Mouse (Mus musculus): Measurements from ENCODE around the gene Olfr123. TPM values are rescaled to one million over a fixed set of nuclear protein-coding genes. Genes with fewer than 3 reads are reported as not detected.

The Olfr123 gene
- not detected in 2 replicates for polyA plus RNA-seq (2015; fragmentation: Nextera tagmentation; extraction: Ambion mirVana)

DNA sequence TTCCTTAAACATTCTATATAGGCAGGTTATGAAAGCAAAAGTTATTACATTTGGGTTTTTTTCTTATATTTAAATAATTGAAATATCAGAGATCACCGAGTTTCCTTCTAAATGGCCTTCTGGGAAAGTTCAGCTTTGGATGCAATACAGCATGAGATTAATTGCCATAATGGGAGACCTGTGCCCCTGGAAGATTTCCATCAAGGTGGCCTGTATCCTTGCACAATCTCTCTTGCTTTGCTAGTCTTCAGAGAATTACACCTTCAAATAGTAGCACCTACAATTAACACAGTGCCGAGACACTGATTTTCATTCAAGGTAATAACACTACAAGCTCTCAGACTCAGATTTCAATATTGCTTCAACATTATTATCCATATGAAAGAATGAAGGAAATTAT is at the start of gene Olfr123:
Gene Olfr123, plus strand, starts transcription at position 301 of the 400 bp plus-strand sequence.
- Histone ChIP-seq H3K27me3 (no peaks in the 10 kb centered on the region), H3K36me3 (no peaks in the 10 kb centered on the region), H3K4me1 (no peaks in the 10 kb centered on the region), H3K9me3 (replicated peaks) (no peaks in the 10 kb centered on the region), H3K4me3 (replicated peaks) (no peak within 1 kb of the TSS), H3K4me2 (replicated peaks) (no peak within 1 kb of the TSS), H3K9ac (no peak within 1 kb of the TSS), H3K27ac (replicated peaks) (no peak within 1 kb of the TSS)
- no peak for ATAC-seq (ENCODE audit: insufficient number of reproducible peaks, low FRiP score, low TSS enrichment, low read depth)
- WGBS, result 93% methylated on average over 2 of the region's 2 CpGs

GRCm38 (mm10) chr17:37768307-37768706 is 25.0 kb upstream of the Olfr123 start, which contains the start of gene Olfr122:
Olfr122 (plus strand) TSS chr17:37768607.
- ATAC-seq (ENCODE audit: insufficient number of reproducible peaks, low FRiP score, low TSS enrichment, low read depth), result no peak
- H3K4me3 ChIP-seq (replicated peaks), result no peak within 1 kb of the TSS
- no peak within 1 kb of the TSS for H3K27ac ChIP-seq (replicated peaks)
- WGBS, result 82% methylated on average over 4 of the region's 4 CpGs
- no peaks in the 10 kb centered on the region for H3K27me3 ChIP-seq
- no peaks in the 10 kb centered on the region for H3K9me3 ChIP-seq (replicated peaks)
- no peaks in the 10 kb centered on the region for H3K4me1 ChIP-seq
- no peak within 1 kb of the TSS for H3K9ac ChIP-seq
- no peaks in the 10 kb centered on the region for H3K36me3 ChIP-seq
- H3K4me2 ChIP-seq (replicated peaks), result no peak within 1 kb of the TSS

GRCm38 (mm10) chr17:37799588-37799987 is 6.3 kb downstream of the Olfr123 start, which contains the start of gene Olfr124:
Olfr124 (plus strand) TSS chr17:37799888.
- no peak for ATAC-seq (ENCODE audit: insufficient number of reproducible peaks, low FRiP score, low TSS enrichment, low read depth)
- 84% methylated on average over 3 of the region's 3 CpGs for WGBS
- Histone ChIP-seq H3K27me3 (no peaks in the 10 kb centered on the region), H3K27ac (replicated peaks) (no peak within 1 kb of the TSS), H3K4me1 (no peaks in the 10 kb centered on the region), H3K36me3 (no peaks in the 10 kb centered on the region), H3K4me3 (replicated peaks) (no peak within 1 kb of the TSS), H3K9ac (no peak within 1 kb of the TSS), H3K9me3 (replicated peaks) (no peaks in the 10 kb centered on the region), H3K4me2 (replicated peaks) (no peak within 1 kb of the TSS)

DNA sequence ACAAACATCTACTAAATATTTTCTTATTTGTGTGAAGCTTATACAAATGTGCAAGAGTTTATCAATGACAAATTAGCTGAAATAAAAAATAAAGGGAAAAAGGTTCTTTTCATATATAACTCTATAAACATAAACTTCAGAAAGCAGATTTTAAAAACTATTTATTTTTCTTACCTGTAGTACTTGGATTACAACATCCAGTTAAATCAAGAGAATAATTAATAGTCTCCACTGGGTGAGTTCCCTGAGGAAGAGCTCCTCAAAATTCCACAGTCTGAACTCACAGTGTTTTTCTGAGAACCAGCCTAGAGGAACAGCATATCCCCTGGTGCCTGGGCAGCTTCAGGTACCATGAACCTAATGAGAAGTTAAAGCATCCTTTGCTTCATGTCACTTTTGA is 39.3 kb downstream of the Olfr123 start, which contains the start of gene Olfr125:
Gene Olfr125, plus strand, starts transcription at position 301 of the 400 bp plus-strand sequence.
- Histone ChIP-seq H3K4me2 (replicated peaks) (no peak within 1 kb of the TSS), H3K9me3 (replicated peaks) (no peaks in the 10 kb centered on the region), H3K36me3 (no peaks in the 10 kb centered on the region), H3K4me3 (replicated peaks) (no peak within 1 kb of the TSS), H3K4me1 (no peaks in the 10 kb centered on the region), H3K27ac (replicated peaks) (no peak within 1 kb of the TSS), H3K9ac (no peak within 1 kb of the TSS), H3K27me3 (no peaks in the 10 kb centered on the region)
- ATAC-seq (ENCODE audit: insufficient number of reproducible peaks, low FRiP score, low TSS enrichment, low read depth), result no peak

GRCm38 (mm10) chr17:37847183-37847582 is 53.9 kb downstream of the Olfr123 start, which contains the start of gene Olfr126:
Olfr126 (plus strand) TSS chr17:37847483.
- Histone ChIP-seq H3K36me3 (no peaks in the 10 kb centered on the region), H3K27ac (replicated peaks) (no peak within 1 kb of the TSS), H3K4me1 (no peaks in the 10 kb centered on the region), H3K4me2 (replicated peaks) (no peak within 1 kb of the TSS), H3K9me3 (replicated peaks) (no peaks in the 10 kb centered on the region), H3K9ac (no peak within 1 kb of the TSS), H3K4me3 (replicated peaks) (no peak within 1 kb of the TSS), H3K27me3 (no peaks in the 10 kb centered on the region)
- no peak for ATAC-seq (ENCODE audit: insufficient number of reproducible peaks, low FRiP score, low TSS enrichment, low read depth)

Other genes with a start within 250 kb of the Olfr123 start
- not detected in 2 replicates for gene Olfr112, start 224.1 kb upstream of the Olfr123 start, polyA plus RNA-seq (2015; fragmentation: Nextera tagmentation; extraction: Ambion mirVana)
- gene Olfr113, start 215.9 kb upstream of the Olfr123 start, polyA plus RNA-seq (2015; fragmentation: Nextera tagmentation; extraction: Ambion mirVana), result not detected in 2 replicates
- gene Olfr114, start 200.8 kb upstream of the Olfr123 start, polyA plus RNA-seq (2015; fragmentation: Nextera tagmentation; extraction: Ambion mirVana), result not detected in 2 replicates
- gene Olfr115, start 166.4 kb upstream of the Olfr123 start, polyA plus RNA-seq (2015; fragmentation: Nextera tagmentation; extraction: Ambion mirVana), result 0.21 TPM in 1 of 2 replicates, not detected in the other
- gene Olfr116, start 166.3 kb upstream of the Olfr123 start, polyA plus RNA-seq (2015; fragmentation: Nextera tagmentation; extraction: Ambion mirVana), result 0.11 TPM in 1 of 2 replicates, not detected in the other
- not detected in 2 replicates for gene Olfr117, start 129.7 kb upstream of the Olfr123 start, polyA plus RNA-seq (2015; fragmentation: Nextera tagmentation; extraction: Ambion mirVana)
- not detected in 2 replicates for gene Olfr118, start 126.5 kb upstream of the Olfr123 start, polyA plus RNA-seq (2015; fragmentation: Nextera tagmentation; extraction: Ambion mirVana)
- not detected in 2 replicates for gene Olfr119, start 97.0 kb upstream of the Olfr123 start, polyA plus RNA-seq (2015; fragmentation: Nextera tagmentation; extraction: Ambion mirVana)
- gene Olfr120, start 71.7 kb upstream of the Olfr123 start, polyA plus RNA-seq (2015; fragmentation: Nextera tagmentation; extraction: Ambion mirVana), result not detected in 2 replicates
- gene Olfr121, start 44.7 kb upstream of the Olfr123 start, polyA plus RNA-seq (2015; fragmentation: Nextera tagmentation; extraction: Ambion mirVana), result not detected in 2 replicates
- gene Olfr122, start 24.9 kb upstream of the Olfr123 start, polyA plus RNA-seq (2015; fragmentation: Nextera tagmentation; extraction: Ambion mirVana), result 0.16 TPM in 1 of 2 replicates, not detected in the other
- 0.04 and 0.09 TPM in 2 replicates for gene Olfr124, start 6.4 kb downstream of the Olfr123 start, polyA plus RNA-seq (2015; fragmentation: Nextera tagmentation; extraction: Ambion mirVana)
- gene Olfr125, start 39.4 kb downstream of the Olfr123 start, polyA plus RNA-seq (2015; fragmentation: Nextera tagmentation; extraction: Ambion mirVana), result 0.13 TPM in 1 of 2 replicates, not detected in the other
- gene Olfr126, start 54.0 kb downstream of the Olfr123 start, polyA plus RNA-seq (2015; fragmentation: Nextera tagmentation; extraction: Ambion mirVana), result not detected in 2 replicates
- gene Olfr127, start 106.9 kb downstream of the Olfr123 start, polyA plus RNA-seq (2015; fragmentation: Nextera tagmentation; extraction: Ambion mirVana), result not detected in 2 replicates
- not detected in 2 replicates for gene Olfr128, start 127.0 kb downstream of the Olfr123 start, polyA plus RNA-seq (2015; fragmentation: Nextera tagmentation; extraction: Ambion mirVana)
- not detected in 2 replicates for gene Olfr761, start 159.6 kb downstream of the Olfr123 start, polyA plus RNA-seq (2015; fragmentation: Nextera tagmentation; extraction: Ambion mirVana)